Mouse (Mus musculus) small intestine, adult 2 months (tissue): Measurements from ENCODE around the gene Mus81.

Experiments used
- CTCF ChIP-seq: fragments of 200-500 bp; IDR thresholded peaks from 2 replicates; pipeline ENCODE4 v1.5.1; 2012; ENCODE audit warnings: low read depth, mild to moderate bottlenecking, control low read depth, inconsistent platforms, low read length, moderate library complexity, mixed read lengths; ENCODE audit not compliant: insufficient replicate concordance, insufficient read length; ENCODE audit errors: extremely low read depth
- POLR2A ChIP-seq: fragments of 200-500 bp; IDR thresholded peaks from 2 replicates; pipeline ENCODE4 v1.6.1; 2012; ENCODE audit warnings: low read depth, mild to moderate bottlenecking, control low read depth, inconsistent platforms, low read length, moderate library complexity

DNA sequence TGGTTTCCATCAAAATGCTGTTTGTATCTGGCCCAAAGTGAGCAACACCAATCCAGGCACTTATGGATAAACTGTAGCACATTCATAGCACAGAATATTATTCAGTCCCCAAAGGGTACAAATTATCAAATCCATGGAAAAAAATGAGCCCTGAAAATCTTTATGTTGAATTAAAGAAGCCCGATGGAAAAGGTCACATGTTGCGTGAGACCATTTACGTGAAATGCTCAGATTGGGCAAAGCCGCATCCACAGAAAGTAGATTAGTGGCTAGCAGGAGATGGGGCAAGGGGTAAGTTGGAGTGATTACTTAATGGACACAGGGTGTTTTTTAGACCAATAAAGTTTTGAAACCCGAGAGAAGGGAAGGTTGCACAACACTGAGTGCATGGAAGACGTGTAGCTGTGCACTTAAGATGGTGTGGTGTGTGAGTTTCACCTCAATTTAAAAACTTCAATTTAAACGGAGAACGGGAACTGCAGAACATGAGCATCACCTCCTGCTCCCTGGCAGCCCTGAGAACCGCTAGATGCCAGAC lies 43.8 kb downstream of the Mus81 start:
- TF ChIP-seq CTCF (no peak), POLR2A (no peak)
